Mouse (Mus musculus) myocyte (in vitro differentiated cells): Measurements from ENCODE around the gene Erg. TPM values are rescaled to one million over a fixed set of nuclear protein-coding genes. Genes with fewer than 3 reads are reported as not detected.

Experiments used
- H3K27me3 ChIP-seq: one replicate; pipeline ENCODE4 v1.6.1; 2011; ENCODE audit not compliant: control insufficient read depth, insufficient read depth, insufficient read length
- H3K36me3 ChIP-seq: one replicate; pipeline ENCODE4 v1.6.1; 2011; ENCODE audit not compliant: control insufficient read depth, insufficient read depth
- H3K4me2 ChIP-seq: one replicate; pipeline ENCODE4 v1.6.1; 2011; ENCODE audit warnings: low read depth, control low read depth
- H3K4me3 ChIP-seq: one replicate; pipeline ENCODE4 v1.5.1; 2011; ENCODE audit warnings: mild to moderate bottlenecking, control low read depth, moderate library complexity
- H3K79me2 ChIP-seq: one replicate; pipeline ENCODE4 v1.6.1; 2011; ENCODE audit not compliant: control insufficient read depth, insufficient read depth
- H3ac ChIP-seq: one replicate; pipeline ENCODE4 v1.6.1; 2011; ENCODE audit not compliant: control insufficient read depth, insufficient read length
- CEBPB ChIP-seq: IDR thresholded peaks from 2 replicates; pipeline ENCODE4 v1.6.1; 2011; ENCODE audit warnings: mild to moderate bottlenecking, moderate library complexity; ENCODE audit not compliant: poor library complexity, insufficient read depth, severe bottlenecking
- E2F4 ChIP-seq: IDR thresholded peaks from one replicate; pipeline ENCODE4 v1.6.1; 2011; ENCODE audit warnings: mild to moderate bottlenecking, control low read depth, moderate library complexity; ENCODE audit not compliant: insufficient read depth
- MAX ChIP-seq: IDR thresholded peaks from one replicate; pipeline ENCODE4 v1.6.1; 2011; ENCODE audit warnings: low read depth, mild to moderate bottlenecking, control low read depth
- MYOD1 ChIP-seq, 3 experiments: IDR thresholded peaks; one replicate each; pipeline ENCODE4 v1.6.1; 2011; ENCODE audit warnings: control low read depth in 2 of 3, low read depth in 2 of 3, mild to moderate bottlenecking in 2 of 3, moderate library complexity in 1 of 3; ENCODE audit not compliant: insufficient read length in 2 of 3, control insufficient read depth in 1 of 3
- MYOG ChIP-seq, 3 experiments: IDR thresholded peaks; one replicate each; pipeline ENCODE4 v1.6.1; 2011; ENCODE audit warnings: control low read depth in 2 of 3, low read depth in 2 of 3, mild to moderate bottlenecking in 2 of 3; ENCODE audit not compliant: insufficient read length in 2 of 3, control insufficient read depth in 1 of 3, insufficient read depth in 1 of 3
- POLR2A ChIP-seq: IDR thresholded peaks from one replicate; pipeline ENCODE4 v1.6.1; 2011; ENCODE audit warnings: low read depth, mild to moderate bottlenecking, control low read depth, moderate library complexity; ENCODE audit not compliant: insufficient read length
- POLR2AphosphoS2 ChIP-seq: IDR thresholded peaks from one replicate; pipeline ENCODE4 v1.6.1; 2011; ENCODE audit warnings: low read depth, control low read depth; ENCODE audit not compliant: insufficient read length
- REST ChIP-seq: IDR thresholded peaks from one replicate; pipeline ENCODE4 v1.6.1; 2011; ENCODE audit warnings: mild to moderate bottlenecking, control low read depth, moderate library complexity; ENCODE audit not compliant: insufficient read depth, insufficient read length
- SRF ChIP-seq: IDR thresholded peaks from one replicate; pipeline ENCODE4 v1.6.1; 2011; ENCODE audit warnings: low read depth; ENCODE audit not compliant: control insufficient read depth, insufficient read length
- TCF12 ChIP-seq: IDR thresholded peaks from one replicate; pipeline ENCODE4 v1.6.1; 2011; ENCODE audit warnings: mild to moderate bottlenecking, control low read depth; ENCODE audit not compliant: poor library complexity, insufficient read depth, severe bottlenecking
- TCF3 ChIP-seq: IDR thresholded peaks from one replicate; pipeline ENCODE4 v1.6.1; 2011; ENCODE audit warnings: low read depth, control low read depth; ENCODE audit not compliant: insufficient read length
- USF1 ChIP-seq: IDR thresholded peaks from one replicate; pipeline ENCODE4 v1.6.1; 2011; ENCODE audit warnings: low read depth, mild to moderate bottlenecking, control low read depth, moderate library complexity
- polyA plus RNA-seq: library from polyadenylated mRNA; unstranded; fragments of >200 nt; fragmentation: generic; extraction: Trizol; gene quantifications from one replicate; pipeline ENCODE4 v1.2.1, GENCODE M21; 2012; ENCODE audit warnings: missing spikeins

The Erg gene
- polyA plus RNA-seq, 1 experiment: 0.04 TPM

DNA sequence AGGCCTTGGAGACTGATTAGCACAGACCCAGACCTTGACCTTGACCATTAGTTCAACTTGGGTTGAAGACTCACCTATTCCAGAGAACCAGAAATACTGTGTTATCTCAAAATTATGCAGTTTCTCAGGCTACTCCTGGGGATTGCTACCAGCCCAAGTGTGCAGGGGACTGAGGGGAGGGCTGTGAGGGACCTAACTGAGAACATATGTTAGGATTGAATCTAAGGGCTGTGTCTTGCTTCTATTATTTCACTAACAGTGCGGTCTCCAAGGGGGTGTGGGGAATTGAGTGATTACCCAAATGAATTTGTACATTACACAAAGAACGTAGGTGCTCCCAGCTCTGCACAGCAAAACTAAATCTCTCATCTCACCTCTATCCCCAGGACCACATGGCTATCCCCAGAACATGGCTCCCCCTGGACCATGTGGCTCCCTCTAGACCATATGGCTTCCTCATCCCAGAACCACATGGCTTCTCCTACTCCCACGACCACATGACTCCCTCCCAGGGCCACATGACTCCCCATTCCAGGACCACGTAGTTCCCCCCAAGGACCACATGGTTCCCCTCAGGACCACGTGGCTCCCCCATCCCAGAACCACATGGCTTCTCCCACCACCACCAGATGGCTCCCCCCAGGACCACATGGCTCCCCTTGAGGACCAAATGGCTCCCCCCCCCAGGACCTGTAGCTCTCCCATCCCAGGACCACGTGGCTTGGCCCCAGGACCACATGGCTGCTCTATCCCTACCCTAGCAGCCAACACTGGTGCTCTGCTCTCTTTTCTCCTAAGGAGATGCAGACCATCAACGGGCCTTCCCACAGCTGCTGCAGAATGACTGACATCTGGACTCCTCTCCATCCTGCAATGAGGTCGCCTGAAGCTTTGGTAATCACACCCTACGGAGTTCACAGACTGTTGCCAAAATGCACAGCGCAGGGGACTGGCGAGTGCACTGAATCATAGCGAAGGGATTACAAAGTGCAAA lies 229.1 kb downstream of the Erg start:
- no peaks in the 10 kb centered on the region for H3K79me2 ChIP-seq
- H3K27me3 ChIP-seq: peaks cover 30% of the 10 kb centered on the region

DNA sequence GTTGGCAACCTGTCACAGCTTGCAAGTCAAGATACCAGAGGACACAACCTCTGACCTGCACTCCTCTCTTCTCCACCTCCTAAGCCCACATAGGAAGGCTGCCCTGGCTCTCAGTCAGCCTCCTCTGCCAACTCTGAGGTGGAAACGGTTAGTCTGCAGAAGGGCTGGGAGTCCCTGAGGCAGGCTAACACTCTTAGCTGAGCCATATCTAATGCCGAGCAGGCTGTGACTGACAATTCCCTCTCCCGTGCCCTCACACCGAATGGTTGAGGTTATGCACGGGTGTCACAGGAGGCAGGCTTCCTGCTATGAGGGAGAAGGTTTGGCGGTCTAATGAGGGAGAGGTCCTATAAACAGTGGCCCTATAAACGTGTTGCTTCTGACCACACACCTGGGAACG lies 232.6 kb downstream of the Erg start:
- H3K36me3 ChIP-seq: no peaks in the 10 kb centered on the region
- TF ChIP-seq E2F4 (no peak), MAX (no peak), CEBPB (no peak), REST (no peak)
- H3K27me3 ChIP-seq: peaks cover 18% of the 10 kb centered on the region
- no peaks in the 10 kb centered on the region for H3K79me2 ChIP-seq
- H3ac ChIP-seq: no peak overlapping the region
- no peak overlapping the region for H3K4me3 ChIP-seq
- no peak overlapping the region for H3K4me2 ChIP-seq

More for the DNA sequence above, 229.1 kb downstream of the Erg start:
- no peaks in the 10 kb centered on the region for H3K36me3 ChIP-seq
- H3ac ChIP-seq: no peak overlapping the region
- H3K4me3 ChIP-seq: no peak overlapping the region
- no peak overlapping the region for H3K4me2 ChIP-seq
- no peak for TF ChIP-seq E2F4
- TF ChIP-seq MAX: no peak
- TF ChIP-seq POLR2AphosphoS2: no peak
- no peak for TF ChIP-seq MYOG (IDR thresholded peaks at IDR 0.05; ENCODE audit: control insufficient read depth in 1 of 3, insufficient read depth in 1 of 3, insufficient read length in 2 of 3, low read depth in 2 of 3)
- TF ChIP-seq SRF: no peak
- no peak for TF ChIP-seq USF1
- TF ChIP-seq CEBPB: no peak
- no peak for TF ChIP-seq POLR2A
- no peak for TF ChIP-seq MYOD1 (IDR thresholded peaks at IDR 0.05; ENCODE audit: control insufficient read depth in 1 of 3, insufficient read length in 2 of 3, low read depth in 2 of 3)
- no peak for TF ChIP-seq REST
- TF ChIP-seq TCF12: no peak
- no peak for TF ChIP-seq TCF3

DNA sequence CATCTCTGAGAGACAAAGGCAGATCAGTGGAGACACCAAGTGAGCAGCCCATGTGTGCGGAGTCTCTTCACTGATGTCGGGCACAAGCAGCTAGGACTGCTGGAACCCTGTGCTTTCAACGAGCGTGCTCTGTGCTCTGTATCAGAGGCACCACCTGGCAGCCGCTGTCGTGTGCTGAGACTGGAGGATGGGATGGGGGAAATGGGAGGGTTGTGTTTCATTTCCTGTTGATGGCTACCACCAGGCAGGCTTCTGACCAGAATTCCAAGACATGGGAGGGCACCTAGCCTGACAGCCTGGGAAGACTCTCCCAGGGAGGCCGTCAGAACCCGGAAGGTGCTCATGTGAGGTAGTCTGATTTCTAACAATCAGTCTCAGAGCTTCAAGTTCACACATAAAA lies 234.1 kb downstream of the Erg start:
- no peak for TF ChIP-seq POLR2AphosphoS2
- no peak for TF ChIP-seq MYOG (IDR thresholded peaks at IDR 0.05; ENCODE audit: control insufficient read depth in 1 of 3, insufficient read depth in 1 of 3, insufficient read length in 2 of 3, low read depth in 2 of 3)
- H3K27me3 ChIP-seq: peaks cover 18% of the 10 kb centered on the region
- no peak overlapping the region for H3K4me2 ChIP-seq
- no peak overlapping the region for H3K4me3 ChIP-seq
- no peak overlapping the region for H3ac ChIP-seq
- no peaks in the 10 kb centered on the region for H3K36me3 ChIP-seq
- H3K79me2 ChIP-seq: no peaks in the 10 kb centered on the region

DNA sequence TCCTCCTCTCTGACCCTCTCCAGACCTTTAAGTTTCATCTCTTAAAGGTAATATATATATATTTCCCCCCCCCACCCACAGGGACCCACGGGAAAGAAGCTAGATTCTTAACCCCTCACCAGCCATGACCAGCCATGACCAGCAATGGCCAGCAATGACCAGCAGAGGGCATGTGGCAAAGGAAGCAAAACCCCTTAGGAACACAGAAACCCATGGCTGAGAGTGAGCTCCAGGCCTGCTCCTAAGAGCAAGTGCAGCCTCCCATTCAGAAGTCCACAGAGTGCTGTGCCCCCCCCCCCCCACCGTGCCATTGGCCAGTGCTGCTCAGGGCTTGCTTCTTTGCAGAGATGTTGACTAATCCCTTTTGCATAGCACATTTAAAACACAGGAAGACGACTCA lies 235.9 kb downstream of the Erg start:
- peaks cover 8% of the 10 kb centered on the region for H3K27me3 ChIP-seq
- no peak overlapping the region for H3K4me2 ChIP-seq
- H3K4me3 ChIP-seq: no peak overlapping the region
- no peak overlapping the region for H3ac ChIP-seq
- no peaks in the 10 kb centered on the region for H3K79me2 ChIP-seq
- TF ChIP-seq MYOG (IDR thresholded peaks at IDR 0.05; ENCODE audit: control insufficient read depth in 1 of 3, insufficient read depth in 1 of 3, insufficient read length in 2 of 3, low read depth in 2 of 3): no peak
- TF ChIP-seq POLR2AphosphoS2: no peak
- no peak for TF ChIP-seq MYOD1 (IDR thresholded peaks at IDR 0.05; ENCODE audit: control insufficient read depth in 1 of 3, insufficient read length in 2 of 3, low read depth in 2 of 3)
- TF ChIP-seq POLR2A: no peak
- no peak for TF ChIP-seq MAX
- TF ChIP-seq USF1: no peak
- TF ChIP-seq REST: no peak
- no peak for TF ChIP-seq TCF12
- no peak for TF ChIP-seq SRF
- no peaks in the 10 kb centered on the region for H3K36me3 ChIP-seq

DNA sequence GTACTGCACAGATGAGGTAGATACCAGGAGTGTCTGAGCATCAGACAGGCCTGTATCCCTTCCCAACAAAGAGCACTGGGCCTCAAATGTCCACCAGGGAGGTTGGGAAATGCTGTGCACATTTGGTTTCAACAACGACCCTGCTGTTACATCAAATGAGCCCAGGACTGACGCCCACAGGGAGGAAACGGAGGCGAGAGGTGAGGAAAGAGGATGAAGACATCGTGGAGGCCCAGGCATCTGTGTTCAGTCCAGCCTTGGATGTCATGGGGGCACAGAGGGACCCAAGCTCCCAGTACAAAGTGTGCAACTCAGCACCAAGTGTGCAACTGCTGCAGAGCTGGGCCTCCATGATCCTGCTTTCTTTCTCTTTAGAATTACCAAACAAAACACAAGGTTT lies 236.6 kb downstream of the Erg start:
- Histone ChIP-seq H3K4me3 (no peak overlapping the region), H3K79me2 (no peaks in the 10 kb centered on the region), H3K27me3 (peaks cover 4% of the 10 kb centered on the region), H3K36me3 (no peaks in the 10 kb centered on the region), H3K4me2 (no peak overlapping the region), H3ac (no peak overlapping the region)
- no peak for TF ChIP-seq REST
- no peak for TF ChIP-seq TCF12
- no peak for TF ChIP-seq MYOD1 (IDR thresholded peaks at IDR 0.05; ENCODE audit: control insufficient read depth in 1 of 3, insufficient read length in 2 of 3, low read depth in 2 of 3)
- no peak for TF ChIP-seq USF1
- TF ChIP-seq MYOG (IDR thresholded peaks at IDR 0.05; ENCODE audit: control insufficient read depth in 1 of 3, insufficient read depth in 1 of 3, insufficient read length in 2 of 3, low read depth in 2 of 3): no peak
- TF ChIP-seq MAX: no peak
- TF ChIP-seq CEBPB: no peak
- TF ChIP-seq POLR2AphosphoS2: no peak
- TF ChIP-seq TCF3: no peak
- TF ChIP-seq SRF: no peak
- TF ChIP-seq POLR2A: no peak
- no peak for TF ChIP-seq E2F4
